Mouse (Mus musculus) left cerebral cortex, postnatal 10 days (tissue): ENCODE results near the gene Angel1. TPM values are rescaled to one million over a fixed set of nuclear protein-coding genes. Genes with fewer than 3 reads are reported as not detected.

Experiments used
- DNase-seq, 2 experiments: peaks; one replicate each; pipeline ENCODE4 v3.0.0; 2021 to 2022; ENCODE audit warnings: low spot score in 2 of 2, mixed read lengths in 1 of 2; ENCODE audit errors: extremely low spot score in 1 of 2
- intact Hi-C: fragments of 180-260 bp; cut with DNase I; formaldehyde crosslinking; loops from one replicate; pipeline ENCODE4 v1.15.1; 2025
- total RNA-seq, 2 experiments: library from RNA; stranded (reverse); gene quantifications; 2 replicates each; pipeline ENCODE4 v1.2.3; 2021

Angel1 gene
- total RNA-seq, 2 experiments from 2014 or later: 9.0 to 9.8 TPM

GRCm38 (mm10) chr12:86683698-86684097 is 42.6 kb downstream of the Angel1 start:
- intact Hi-C loops: no loop called here

GRCm38 (mm10) chr12:86682178-86682577 is 44.1 kb downstream of the Angel1 start:
- DNase-seq: peak in 1 of 2 experiments; percentile 17
- intact Hi-C loops: no loop called here

More at GRCm38 (mm10) chr12:86683698-86684097, 42.6 kb downstream of the Angel1 start:
- DNase-seq: no peak

- intact Hi-C loops: no loop called here
- DNase-seq: peak in 1 of 2 experiments; percentile 14
Observed at GRCm38 (mm10) chr12:86681626-86682025, 44.6 kb downstream of the Angel1 start.

- no peak for DNase-seq
- intact Hi-C loops: no loop called here
Observed at GRCm38 (mm10) chr12:86680591-86681193, 45.6 kb downstream of the Angel1 start.

- no peak for DNase-seq
- intact Hi-C loops: loop anchor here (5.0 kb wide), 1 partner anchor 38 kb away; no protein-coding TSS in a partner anchor
Observed at GRCm38 (mm10) chr12:86679991-86680491, 46.2 kb downstream of the Angel1 start.

- intact Hi-C loops: loop anchor here (5.0 kb wide), 1 partner anchor 37 kb away; no protein-coding TSS in a partner anchor
- DNase-seq: no peak
Observed at GRCm38 (mm10) chr12:86679546-86679930, 46.7 kb downstream of the Angel1 start.

- intact Hi-C loops: loop anchor here (5.0 kb wide), 1 partner anchor 37 kb away; no protein-coding TSS in a partner anchor
Observed at GRCm38 (mm10) chr12:86678591-86679545, 47.4 kb downstream of the Angel1 start, which contains the start of gene Vash1. Gene Vash1 (plus strand): TSS chr12:86678700.

GRCm38 (mm10) chr12:86672507-86672906 is 53.8 kb downstream of the Angel1 start:
- no peak for DNase-seq
- intact Hi-C loops: no loop called here

More at GRCm38 (mm10) chr12:86678591-86679545, 47.4 kb downstream of the Angel1 start, which contains the start of gene Vash1:
- peak in 1 of 2 experiments; percentile 85 for DNase-seq

GRCm38 (mm10) chr12:86672105-86672504 is 54.2 kb downstream of the Angel1 start:
- no peak for DNase-seq
- intact Hi-C loops: no loop called here

GRCm38 (mm10) chr12:86668404-86668803 is 57.9 kb downstream of the Angel1 start:
- no peak for DNase-seq
- intact Hi-C loops: no loop called here

- intact Hi-C loops: no loop called here
- no peak for DNase-seq
Observed at GRCm38 (mm10) chr12:86665656-86666055, 60.6 kb downstream of the Angel1 start.

- intact Hi-C loops: no loop called here
- no peak for DNase-seq
Observed at GRCm38 (mm10) chr12:86660466-86660865, 65.8 kb downstream of the Angel1 start.

- peak in 1 of 2 experiments; percentile 47 for DNase-seq
- intact Hi-C loops: no loop called here
Observed at GRCm38 (mm10) chr12:86659447-86659968, 66.8 kb downstream of the Angel1 start.

- DNase-seq: peak; percentile 85 to 86
- intact Hi-C loops: no loop called here
Observed at GRCm38 (mm10) chr12:86652570-86653041, 73.7 kb downstream of the Angel1 start.

- intact Hi-C loops: no loop called here
- no peak for DNase-seq
Observed at GRCm38 (mm10) chr12:86651301-86651860, 74.9 kb downstream of the Angel1 start.
